Mouse (Mus musculus): ENCODE results near the gene Itgal.
"Not testable (repeated sequence)": the region's sequence is repeated elsewhere in the genome, so short reads cannot be mapped to it uniquely, and the experiment has no call there.

Itgal gene

DNA sequence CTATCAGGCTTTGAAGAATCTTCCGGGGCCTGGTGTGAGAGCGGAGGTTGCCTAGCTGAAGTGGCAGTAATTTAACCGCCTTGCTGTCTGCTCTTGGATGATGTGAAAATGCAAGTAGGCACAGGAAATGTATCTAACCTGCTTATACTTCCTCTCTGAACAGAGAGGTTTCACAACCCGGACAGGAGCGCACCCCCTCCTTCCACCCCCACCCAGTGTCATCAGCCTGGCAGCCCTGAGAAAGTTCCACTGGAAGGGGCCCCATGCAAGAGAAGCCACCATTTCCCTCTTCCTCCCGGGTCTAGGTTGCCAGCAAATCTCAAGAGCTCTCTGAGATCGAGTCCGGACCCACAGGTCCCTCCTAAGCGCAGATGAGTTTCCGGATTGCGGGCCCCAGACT is at the start of gene Itgal:
TSS of gene Itgal (plus strand) at position 163 of the 400 bp plus-strand sequence.
- DNase-seq (ENCODE audit: low spot score in 2 of 2), result peak; percentile 76 to 78

- DNase-seq (ENCODE audit: low spot score in 2 of 2), result not testable (repeated sequence)
These were observed 45.5 kb upstream of the Itgal start for GRCm38 (mm10) chr7:127250511-127250910.

DNA sequence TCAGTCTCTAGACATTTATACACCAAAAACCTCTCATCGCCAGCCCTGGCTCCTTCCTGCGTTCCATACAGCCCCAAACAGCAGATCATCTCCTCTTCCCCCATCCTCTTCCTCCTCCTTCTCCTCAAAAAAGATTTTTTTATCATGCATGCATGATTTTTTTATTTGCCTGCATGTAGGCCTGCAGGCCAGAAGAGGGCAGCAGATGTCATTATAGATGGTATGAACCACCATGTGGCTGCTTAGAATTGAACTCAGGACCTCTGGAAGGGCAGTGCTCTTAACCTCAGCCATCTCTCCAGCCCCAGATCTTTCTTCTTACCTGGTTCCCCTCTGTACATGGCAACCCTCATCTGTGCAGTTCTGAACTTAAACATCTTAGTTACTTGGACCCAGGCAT is 43.6 kb upstream of the Itgal start:
- peak in 1 of 2 experiments; percentile 50 for DNase-seq (ENCODE audit: low spot score in 2 of 2)

- DNase-seq (ENCODE audit: low spot score in 2 of 2), result no peak
These were observed 42.7 kb upstream of the Itgal start for GRCm38 (mm10) chr7:127253341-127253740.

DNA sequence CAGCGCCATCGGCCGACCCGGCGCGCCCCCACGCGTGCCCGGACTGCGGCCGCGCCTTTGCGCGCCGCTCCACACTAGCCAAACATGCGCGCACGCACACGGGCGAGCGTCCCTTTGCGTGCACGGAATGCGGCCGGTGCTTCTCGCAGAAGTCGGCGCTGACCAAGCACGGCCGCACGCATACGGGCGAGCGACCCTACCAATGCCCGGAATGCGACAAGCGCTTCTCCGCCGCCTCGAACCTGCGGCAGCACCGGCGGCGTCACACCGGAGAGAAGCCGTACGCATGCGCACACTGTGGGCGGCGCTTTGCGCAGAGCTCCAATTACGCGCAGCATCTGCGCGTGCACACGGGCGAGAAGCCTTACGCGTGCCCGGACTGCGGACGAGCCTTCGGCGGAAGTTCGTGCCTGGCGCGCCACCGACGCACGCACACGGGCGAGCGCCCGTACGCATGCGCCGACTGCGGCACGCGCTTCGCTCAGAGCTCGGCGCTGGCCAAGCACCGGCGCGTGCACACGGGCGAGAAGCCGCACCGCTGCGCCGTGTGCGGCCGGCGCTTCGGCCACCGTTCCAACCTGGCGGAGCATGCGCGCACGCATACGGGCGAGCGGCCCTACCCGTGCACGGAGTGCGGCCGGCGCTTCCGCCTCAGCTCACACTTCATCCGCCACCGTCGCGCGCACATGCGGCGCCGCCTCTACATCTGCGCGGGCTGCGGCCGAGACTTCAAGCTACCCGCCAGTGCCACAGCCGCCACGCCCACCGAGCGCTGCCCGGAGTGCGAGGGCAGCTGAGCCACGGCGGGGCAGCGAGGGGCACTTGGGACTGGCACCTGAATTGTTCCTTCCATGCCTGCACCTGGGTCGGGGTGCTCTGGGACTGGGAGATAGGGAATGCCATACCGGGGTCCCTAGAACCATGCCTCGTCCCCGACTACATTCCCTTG is 42.0 kb upstream of the Itgal start:
- DNase-seq (ENCODE audit: low spot score in 2 of 2), result peak; percentile 95 to 96

DNA sequence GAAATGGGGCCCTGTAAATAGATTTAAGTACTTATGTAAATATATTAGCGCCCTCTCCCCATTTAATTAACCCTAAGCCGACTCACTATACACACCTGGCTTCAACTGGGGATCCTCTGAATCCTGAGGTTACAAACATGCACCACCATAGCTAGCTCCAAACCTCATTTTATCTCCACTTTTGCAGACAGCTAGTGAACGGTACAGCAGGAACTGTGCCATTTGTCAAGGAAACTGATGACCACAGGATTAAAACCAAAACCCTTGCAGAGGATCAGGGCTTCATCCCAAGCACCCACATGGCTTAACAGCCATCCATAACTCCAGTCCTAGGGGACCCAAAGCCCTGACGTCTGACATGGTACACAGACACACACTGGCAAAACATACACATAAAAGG is 41.1 kb upstream of the Itgal start:
- no peak for DNase-seq (ENCODE audit: low spot score in 2 of 2)

DNA sequence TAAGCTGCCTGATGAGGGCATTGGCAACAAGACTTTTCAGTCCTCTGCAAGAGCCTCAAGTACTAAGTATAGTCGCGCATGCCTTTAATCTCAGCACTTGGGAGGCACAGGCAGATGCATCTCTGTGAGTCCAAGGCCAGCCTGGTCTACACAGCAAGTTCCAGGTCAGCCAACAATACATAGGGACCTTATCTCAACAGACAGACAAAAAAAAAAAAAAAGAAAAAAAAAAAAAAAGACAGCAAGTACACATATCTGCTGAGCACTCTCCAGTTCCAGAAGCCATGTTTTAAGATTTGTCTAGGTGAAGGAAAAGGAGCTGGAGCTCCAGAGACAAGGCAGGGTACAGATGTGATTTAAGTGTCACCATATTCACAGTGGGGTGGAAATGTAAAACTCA is 40.1 kb upstream of the Itgal start:
- no peak for DNase-seq (ENCODE audit: low spot score in 2 of 2)

GRCm38 (mm10) chr7:127256518-127256917 is 39.5 kb upstream of the Itgal start:
- no peak for DNase-seq (ENCODE audit: low spot score in 2 of 2)

- DNase-seq (ENCODE audit: low spot score in 2 of 2), result no peak
These were observed 36.7 kb upstream of the Itgal start for GRCm38 (mm10) chr7:127259186-127259905.

DNA sequence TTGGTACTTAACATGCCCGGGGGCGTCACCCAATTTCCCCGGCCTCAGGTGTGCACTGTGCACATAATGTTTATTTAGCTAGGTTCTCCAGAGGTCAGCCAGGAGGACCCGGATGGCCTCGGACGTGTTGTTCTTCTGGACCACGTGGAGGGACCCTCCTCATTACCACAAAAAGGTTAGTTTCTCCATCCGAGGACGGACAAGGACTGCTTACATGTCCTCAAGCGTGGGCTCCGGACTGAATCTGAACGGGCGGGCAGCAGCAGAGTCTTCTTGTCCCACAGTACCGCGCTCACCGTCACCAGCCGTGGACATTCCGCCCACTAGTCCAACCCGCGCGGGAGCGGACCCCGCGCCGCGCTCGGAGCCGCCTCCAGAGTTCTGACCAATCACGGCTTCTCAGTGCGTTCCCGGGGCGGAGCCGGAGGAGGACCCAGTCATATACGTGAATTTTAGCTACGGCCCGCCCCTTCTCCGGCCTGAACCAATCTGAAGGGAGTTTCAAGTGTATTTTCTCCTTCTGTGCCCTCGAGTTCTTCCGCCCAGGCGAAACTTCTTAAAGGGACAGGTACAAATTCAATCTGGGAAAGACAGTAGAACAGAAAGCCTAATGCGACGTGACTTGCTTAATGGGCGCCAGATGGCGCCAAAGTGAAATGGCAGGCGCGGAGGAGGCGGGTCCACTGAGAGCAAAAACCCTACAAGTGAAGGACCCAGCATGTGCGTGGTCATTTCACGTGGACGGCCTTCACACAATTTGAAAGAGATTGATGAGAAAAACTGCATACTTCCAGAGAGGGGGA is 35.5 kb upstream of the Itgal start, which contains the start of gene Dctpp1:
TSS of gene Dctpp1 (minus strand) at position 401 of the 803 bp plus-strand sequence.
- peak; percentile 97 to 99 for DNase-seq (ENCODE audit: low spot score in 2 of 2)

DNA sequence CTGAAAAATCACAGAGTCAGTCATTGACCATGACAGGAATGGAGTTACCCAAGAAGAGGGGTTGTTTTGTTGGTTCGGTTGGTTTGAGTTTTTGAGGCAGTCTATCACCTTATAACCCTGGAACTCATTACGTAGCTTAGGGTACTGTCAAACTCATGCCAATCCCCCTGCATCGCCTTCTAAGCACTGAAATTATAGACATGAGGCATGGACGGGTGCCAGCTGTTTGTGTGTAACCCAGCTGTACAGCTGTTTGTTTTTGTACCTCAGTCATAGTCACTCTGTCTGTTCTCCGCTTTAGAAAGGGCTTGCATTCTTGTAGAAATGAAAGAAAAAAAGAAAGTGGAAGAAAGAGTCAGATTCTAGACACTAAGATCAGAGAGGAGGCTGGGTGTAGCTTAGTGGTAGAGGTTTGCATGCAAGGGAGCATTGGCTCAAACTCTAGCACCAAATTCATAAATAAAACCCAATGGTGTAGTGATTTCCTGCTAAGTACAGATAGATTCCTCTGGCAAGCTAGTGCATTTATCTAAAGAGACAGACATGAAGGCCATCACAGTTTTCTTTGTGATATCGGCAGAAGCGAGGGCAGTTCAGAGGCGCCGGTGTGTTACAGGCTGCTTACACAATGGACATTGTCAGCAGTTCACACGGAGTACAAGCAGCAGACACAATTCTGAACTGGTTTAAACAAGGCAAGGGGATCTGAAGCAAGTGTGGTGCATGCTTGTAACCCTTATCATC is 33.7 kb upstream of the Itgal start:
- no peak for DNase-seq (ENCODE audit: low spot score in 2 of 2)

GRCm38 (mm10) chr7:127263526-127263925 is 32.5 kb upstream of the Itgal start:
- no peak for DNase-seq (ENCODE audit: low spot score in 2 of 2)

GRCm38 (mm10) chr7:127270256-127270655 is 25.8 kb upstream of the Itgal start:
- no peak for DNase-seq (ENCODE audit: low spot score in 2 of 2)

GRCm38 (mm10) chr7:127270666-127271065 is 25.4 kb upstream of the Itgal start:
- no peak for DNase-seq (ENCODE audit: low spot score in 2 of 2)

DNA sequence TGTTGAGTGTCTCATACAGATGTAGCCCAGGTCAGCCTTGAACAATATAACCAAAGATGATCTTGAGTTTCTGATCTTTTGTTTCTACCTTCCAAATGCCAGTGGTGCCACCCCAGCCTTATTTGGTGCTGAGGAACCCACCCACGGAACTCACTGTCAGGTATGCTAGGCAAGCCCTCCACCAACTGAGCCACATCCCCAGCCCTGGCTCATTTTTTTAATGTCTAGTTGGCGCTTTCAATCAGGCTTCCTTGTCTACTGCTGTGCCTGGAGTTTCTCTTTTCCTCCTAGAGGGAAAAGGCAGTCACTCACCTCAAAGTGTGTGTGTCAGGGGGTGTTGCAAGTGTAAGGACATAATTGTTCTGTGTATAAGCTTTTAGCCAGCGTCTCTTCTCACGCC is 25.0 kb upstream of the Itgal start:
- DNase-seq (ENCODE audit: low spot score in 2 of 2), result no peak

DNA sequence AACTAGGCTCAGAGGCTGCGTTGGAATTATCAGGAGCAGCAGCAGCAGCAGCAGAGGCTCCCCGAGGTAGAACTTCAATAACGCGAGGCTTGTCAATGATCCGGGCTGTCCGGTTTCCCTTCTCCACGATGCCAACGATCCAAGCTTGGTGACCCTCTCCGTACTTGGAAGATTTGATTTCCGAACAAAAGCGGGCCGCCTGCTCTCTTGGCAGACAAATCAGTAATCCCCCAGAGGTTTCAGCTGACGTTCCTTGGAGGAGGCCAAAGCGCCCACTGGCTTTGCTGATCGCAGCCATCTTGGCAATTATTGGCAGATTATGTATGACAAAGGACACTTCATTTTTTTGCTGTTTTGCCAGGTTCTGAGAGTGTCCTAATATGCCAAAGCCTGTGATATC is 23.5 kb upstream of the Itgal start:
- no peak for DNase-seq (ENCODE audit: low spot score in 2 of 2)

- DNase-seq (ENCODE audit: low spot score in 2 of 2), result no peak
These were observed 22.7 kb upstream of the Itgal start for GRCm38 (mm10) chr7:127273118-127273923.

- DNase-seq (ENCODE audit: low spot score in 2 of 2), result peak; percentile 91 to 95
These were observed 21.9 kb upstream of the Itgal start, which contains the start of gene Sephs2 for GRCm38 (mm10) chr7:127273925-127274789. Gene Sephs2 (minus strand): TSS chr7:127274055.

GRCm38 (mm10) chr7:127276519-127276961 is 19.5 kb upstream of the Itgal start:
- no peak for DNase-seq (ENCODE audit: low spot score in 2 of 2)
